Mouse (Mus musculus) intestine, postnatal 0 days (tissue): ENCODE data around the gene Irf2bp2. TPM values are rescaled to one million over a fixed set of nuclear protein-coding genes. Genes with fewer than 3 reads are reported as not detected.

Source experiments
- ATAC-seq: fragments of 200-750 bp; cut with Nextera tagmentation; 2 replicates; pipeline ENCODE4 v1.8.0; 2017; ENCODE audit warnings: mild to moderate bottlenecking, moderate TSS enrichment, moderate library complexity
- H3K27ac ChIP-seq: fragments of 300-500 bp; sonication (generic); 2 replicates; pipeline ENCODE4 v1.5.1; 2014; ENCODE audit warnings: mild to moderate bottlenecking, low read depth, low read length, moderate library complexity
- H3K27me3 ChIP-seq: fragments of 300-500 bp; sonication (generic); replicated peaks from 2 replicates; pipeline ENCODE4 v1.6.1; 2014; ENCODE audit warnings: low read length, mixed read lengths; ENCODE audit not compliant: control insufficient read depth, insufficient read depth
- H3K36me3 ChIP-seq: fragments of 300-500 bp; sonication (generic); 2 replicates; pipeline ENCODE4 v1.6.1; 2014; ENCODE audit warnings: mild to moderate bottlenecking, moderate library complexity; ENCODE audit not compliant: control insufficient read depth, insufficient read depth
- H3K4me1 ChIP-seq: fragments of 300-500 bp; sonication (generic); replicated peaks from 2 replicates; pipeline ENCODE4 v1.6.1; 2014; ENCODE audit warnings: antibody characterized with exemption, low read length, mixed read lengths; ENCODE audit not compliant: control insufficient read depth, insufficient read depth
- H3K4me2 ChIP-seq: fragments of 300-500 bp; sonication (generic); replicated peaks from 2 replicates; pipeline ENCODE4 v1.6.1; 2014; ENCODE audit warnings: low read depth, mild to moderate bottlenecking, moderate library complexity
- H3K4me3 ChIP-seq: fragments of 300-500 bp; sonication (generic); 2 replicates; pipeline ENCODE4 v1.5.1; 2014; ENCODE audit warnings: low read depth, low read length
- H3K9ac ChIP-seq: fragments of 300-500 bp; sonication (generic); 2 replicates; pipeline ENCODE4 v1.6.1; 2014; ENCODE audit warnings: mild to moderate bottlenecking, low read depth, low read length
- H3K9me3 ChIP-seq: fragments of 300-500 bp; sonication (generic); 2 replicates; pipeline ENCODE4 v1.6.1; 2016; ENCODE audit warnings: mixed run types; ENCODE audit not compliant: control insufficient read depth
- CTCF ChIP-seq: sonication (generic); IDR thresholded peaks from 2 replicates; pipeline ENCODE4 v1.5.1; 2016; ENCODE audit warnings: low read depth, mild to moderate bottlenecking, control low read depth, antibody characterized with exemption, moderate library complexity
- WGBS: fragments of 180-500 bp; shearing (Covaris S2); extraction: QIAGEN DNeasy Blood & Tissue Kit; methylation state at CpG from one replicate; pipeline ENCODE4 v1.1.7; 2014; 5-methylcytosine and 5-hydroxymethylcytosine counted together
- polyA plus RNA-seq: library from polyadenylated mRNA; unstranded; fragments of >200 nt; fragmentation: Nextera tagmentation; extraction: Ambion mirVana; gene quantifications from 2 replicates; pipeline ENCODE4 v1.2.1, GENCODE M21; 2015

Gene Irf2bp2
- polyA plus RNA-seq = 13.3 and 14.9 TPM in 2 replicates

GRCm38 (mm10) chr8:126593889-126594480 is at the start of gene Irf2bp2:
Gene Irf2bp2 (minus strand): TSS chr8:126593986.
- peak; percentile 71 for ATAC-seq
- TF ChIP-seq CTCF = no peak
- WGBS = under 1% methylated on average over 34 of the region's 56 CpGs
- peak within 1 kb of the TSS; percentile 97 for H3K4me3 ChIP-seq
- peaks cover 29% of the 10 kb centered on the region for H3K36me3 ChIP-seq
- H3K9ac ChIP-seq = peak within 1 kb of the TSS; percentile 100
- H3K4me2 ChIP-seq = peak within 1 kb of the TSS; percentile 78
- 0 out of 2 replicates have a peak, but pooled peaks cover 6% of the 10 kb centered on the region for H3K4me1 ChIP-seq
- H3K9me3 ChIP-seq = no peaks in the 10 kb centered on the region
- peak within 1 kb of the TSS; percentile 98 for H3K27ac ChIP-seq
- H3K27me3 ChIP-seq = no peaks in the 10 kb centered on the region

GRCm38 (mm10) chr8:126642665-126643064 is 48.9 kb upstream of the Irf2bp2 start:
- Histone ChIP-seq H3K27ac (no peak overlapping the region), H3K4me1 (peaks cover 4% of the 10 kb centered on the region; the same call in 1 of the 2 replicates), H3K9ac (no peak overlapping the region), H3K4me3 (no peak overlapping the region), H3K4me2 (no peak overlapping the region), H3K27me3 (no peaks in the 10 kb centered on the region), H3K9me3 (no peaks in the 10 kb centered on the region), H3K36me3 (no peaks in the 10 kb centered on the region)
- no peak for ATAC-seq
- 96% methylated on average over 4 of the region's 4 CpGs for WGBS
- TF ChIP-seq CTCF = no peak

GRCm38 (mm10) chr8:126641568-126642295 is 47.9 kb upstream of the Irf2bp2 start:
- peak overlapping the region; percentile 55 for H3K27ac ChIP-seq
- H3K4me1 ChIP-seq = peaks cover 4% of the 10 kb centered on the region; the same call in 1 of the 2 replicates
- H3K4me3 ChIP-seq = no peak overlapping the region
- no peak for TF ChIP-seq CTCF
- ATAC-seq = peak; percentile 88
- H3K36me3 ChIP-seq = no peaks in the 10 kb centered on the region
- H3K4me2 ChIP-seq = no peak overlapping the region
- no peak overlapping the region for H3K9ac ChIP-seq
- H3K9me3 ChIP-seq = no peaks in the 10 kb centered on the region
- WGBS = 37% methylated on average over 3 of the region's 3 CpGs
- no peaks in the 10 kb centered on the region for H3K27me3 ChIP-seq

- no peak overlapping the region for H3K9ac ChIP-seq
- H3K27me3 ChIP-seq = no peaks in the 10 kb centered on the region
- no peak overlapping the region for H3K27ac ChIP-seq
- H3K9me3 ChIP-seq = no peaks in the 10 kb centered on the region
- WGBS = 83% methylated on average over 3 of the region's 3 CpGs
- ATAC-seq = no peak
- H3K4me1 ChIP-seq = no peaks in the 10 kb centered on the region; the same call in 1 of the 2 replicates
- TF ChIP-seq CTCF = no peak
- no peaks in the 10 kb centered on the region for H3K36me3 ChIP-seq
- H3K4me3 ChIP-seq = no peak overlapping the region
- no peak overlapping the region for H3K4me2 ChIP-seq
Measured at GRCm38 (mm10) chr8:126639161-126639560, 45.4 kb upstream of the Irf2bp2 start.

GRCm38 (mm10) chr8:126638027-126638426 is 44.2 kb upstream of the Irf2bp2 start:
- no peaks in the 10 kb centered on the region; the same call in 1 of the 2 replicates for H3K4me1 ChIP-seq
- no peak overlapping the region for H3K4me2 ChIP-seq
- no peak overlapping the region for H3K4me3 ChIP-seq
- no peak overlapping the region for H3K27ac ChIP-seq
- no peaks in the 10 kb centered on the region for H3K9me3 ChIP-seq
- no peaks in the 10 kb centered on the region for H3K27me3 ChIP-seq
- no peak for TF ChIP-seq CTCF
- no peaks in the 10 kb centered on the region for H3K36me3 ChIP-seq
- WGBS = 69% methylated on average over 8 of the region's 8 CpGs
- H3K9ac ChIP-seq = no peak overlapping the region
- ATAC-seq = no peak

GRCm38 (mm10) chr8:126634541-126635048 is 40.8 kb upstream of the Irf2bp2 start:
- no peaks in the 10 kb centered on the region for H3K27me3 ChIP-seq
- ATAC-seq = no peak

More at GRCm38 (mm10) chr8:126634541-126635048, 40.8 kb upstream of the Irf2bp2 start:
- no peak for TF ChIP-seq CTCF
- Histone ChIP-seq H3K4me1 (no peaks in the 10 kb centered on the region; the same call in 1 of the 2 replicates), H3K9ac (no peak overlapping the region), H3K4me3 (no peak overlapping the region), H3K4me2 (no peak overlapping the region), H3K27ac (no peak overlapping the region), H3K36me3 (no peaks in the 10 kb centered on the region), H3K9me3 (0 out of 2 replicates have a peak, but pooled peaks cover 3% of the 10 kb centered on the region)
- WGBS = 47% methylated on average over 6 of the region's 6 CpGs
